Mouse (Mus musculus): ENCODE measurements around the gene Six3.

Six3 gene

GRCm38 (mm10) chr17:85626091-85626860 lies 12.9 kb downstream of the Six3 start:
- DNase-seq, result no peak

- DNase-seq, result no peak
Measured at GRCm38 (mm10) chr17:85627751-85628150, 14.3 kb downstream of the Six3 start.

- DNase-seq, result no peak
Measured at GRCm38 (mm10) chr17:85628811-85629210, 15.4 kb downstream of the Six3 start.

- DNase-seq, result no peak
Measured at GRCm38 (mm10) chr17:85629396-85629795, 16.0 kb downstream of the Six3 start.

- no peak for DNase-seq
Measured at GRCm38 (mm10) chr17:85630296-85631050, 17.1 kb downstream of the Six3 start.

- no peak for DNase-seq
Measured at GRCm38 (mm10) chr17:85631106-85631505, 17.7 kb downstream of the Six3 start.

DNA sequence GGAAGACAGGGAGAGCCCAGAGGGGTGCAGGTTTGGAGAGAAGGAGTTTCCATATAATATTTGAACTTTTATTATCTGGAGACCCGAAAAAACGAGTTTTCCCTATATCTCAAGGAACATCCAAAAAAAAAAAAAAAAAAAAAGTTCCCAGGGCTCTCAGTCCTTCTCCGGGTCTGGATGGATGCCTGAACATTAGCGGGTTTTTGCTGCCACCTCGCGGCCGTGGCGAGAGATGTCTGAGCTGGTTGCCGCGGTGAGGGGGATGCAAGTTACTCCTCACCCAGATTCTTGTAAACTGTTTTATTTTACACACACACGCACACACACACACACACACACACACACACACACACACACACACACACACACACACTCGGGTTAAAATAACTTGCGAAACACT lies 20.2 kb downstream of the Six3 start:
- DNase-seq, result peak; percentile 63 to 89

DNA sequence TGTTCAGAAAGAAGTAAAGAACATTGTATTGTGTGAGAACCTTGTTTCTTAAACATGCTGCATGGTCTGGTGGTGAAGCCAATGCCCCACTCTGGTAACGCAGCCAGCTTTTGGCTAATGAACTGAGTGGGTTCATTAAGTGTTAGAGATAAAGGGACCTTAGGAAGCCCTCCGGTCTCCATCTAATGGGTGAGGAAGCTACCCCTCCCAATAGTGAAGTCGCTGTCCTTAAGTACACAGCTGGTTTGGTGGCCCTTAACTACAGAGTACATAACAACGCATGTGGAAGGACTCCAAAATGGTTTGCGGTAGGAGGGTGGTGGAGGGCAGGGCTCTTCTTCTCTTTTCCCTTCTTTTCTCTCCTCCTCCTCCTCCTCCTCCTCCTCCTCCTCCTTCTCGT lies 24.5 kb downstream of the Six3 start:
- DNase-seq, result no peak

GRCm38 (mm10) chr17:85645312-85645711 lies 31.9 kb downstream of the Six3 start:
- DNase-seq, result no peak

DNA sequence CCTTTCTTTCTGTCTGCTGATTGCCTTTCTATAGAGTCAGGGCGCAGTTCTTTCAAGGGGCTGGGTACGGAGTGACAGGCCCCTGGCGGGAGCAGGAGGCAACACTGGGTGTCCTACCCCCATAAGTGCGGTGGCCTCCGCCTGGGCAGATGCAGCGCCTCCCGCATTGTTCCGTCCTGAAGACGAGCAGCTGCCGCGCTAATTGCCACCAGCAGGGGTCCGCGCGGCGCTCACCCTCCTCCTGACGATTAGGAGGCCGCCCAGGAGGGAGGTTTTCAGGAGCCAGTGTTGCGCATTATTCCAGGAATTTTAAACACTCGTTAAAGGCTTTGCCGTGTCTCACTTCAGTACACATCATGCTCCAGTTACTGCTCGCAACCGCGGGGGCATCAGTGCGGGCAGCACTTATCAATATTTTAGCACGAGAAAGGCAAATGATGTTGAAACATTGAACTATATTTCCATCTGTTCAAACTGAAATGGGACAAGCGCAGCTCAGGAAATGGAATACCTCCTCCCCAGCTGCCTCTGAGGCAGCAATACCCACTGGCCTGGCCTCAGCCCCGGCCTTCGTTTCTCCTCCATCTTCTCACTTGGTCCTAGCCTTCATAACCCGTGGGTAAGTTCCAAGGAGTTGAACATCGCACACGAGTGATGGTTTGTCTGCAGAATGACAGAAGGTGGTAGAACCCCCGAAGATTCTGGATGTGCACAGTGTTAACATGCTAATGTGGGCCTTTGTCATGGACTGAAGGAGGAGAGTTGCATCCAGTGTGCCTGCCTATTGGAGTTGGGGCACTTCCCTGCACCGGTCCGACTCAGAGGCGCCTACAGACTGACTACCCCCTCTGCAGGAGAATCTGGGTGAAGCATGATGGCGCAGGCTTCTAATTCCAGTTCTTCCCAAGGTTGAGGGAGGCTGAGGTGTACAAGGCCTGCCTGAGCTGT lies 32.6 kb downstream of the Six3 start:
- DNase-seq, result peak; percentile 25 to 75

DNA sequence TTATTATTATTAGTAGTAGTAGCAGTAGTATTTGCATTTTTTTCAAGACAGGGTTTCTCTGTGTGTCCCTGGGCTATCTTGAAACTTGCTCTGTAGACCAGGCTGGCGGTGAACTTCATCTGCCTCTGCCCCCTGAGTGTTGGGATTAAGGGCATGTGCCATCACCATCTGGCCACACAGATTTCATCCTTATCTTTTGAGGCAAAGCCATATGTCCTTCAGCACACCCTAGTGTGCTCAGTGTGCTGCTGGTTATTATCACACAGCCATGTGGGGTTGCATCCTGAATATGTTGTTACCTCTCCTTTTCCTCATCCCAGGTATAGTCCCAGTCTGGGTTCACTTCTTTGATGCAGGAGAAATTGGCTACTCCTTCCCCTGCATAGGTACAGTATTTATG lies 46.6 kb downstream of the Six3 start:
- DNase-seq, result no peak

GRCm38 (mm10) chr17:85661521-85661920 lies 48.1 kb downstream of the Six3 start:
- no peak for DNase-seq

DNA sequence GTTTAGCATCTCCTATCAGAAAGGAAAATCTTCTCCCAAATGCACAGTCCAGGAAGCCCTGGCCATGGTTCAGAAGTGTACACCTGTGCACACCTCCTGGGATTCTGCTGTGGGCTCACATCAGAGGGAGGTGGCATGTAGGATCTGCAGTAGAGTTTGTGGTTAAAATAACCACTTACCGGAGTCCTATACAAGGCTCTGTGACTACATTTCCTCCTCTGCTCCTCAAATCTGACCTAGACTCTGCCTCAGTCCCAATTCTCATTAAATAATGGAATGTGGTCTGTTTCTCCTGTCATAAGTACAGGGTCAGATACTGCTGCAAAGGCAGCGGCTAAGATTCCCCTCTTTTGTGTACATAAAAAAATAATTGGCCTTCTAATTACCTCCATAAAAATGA lies 50.8 kb downstream of the Six3 start:
- no peak for DNase-seq

- peak; percentile 60 to 80 for DNase-seq
Measured at GRCm38 (mm10) chr17:85664618-85665320, 51.4 kb downstream of the Six3 start.
